Mouse (Mus musculus) midbrain, embryonic 10.5 days (tissue): ENCODE data around the gene Tmem189. TPM values are rescaled to one million over a fixed set of nuclear protein-coding genes. Genes with fewer than 3 reads are reported as not detected.
"Not testable (repeated sequence)": the region's sequence is repeated elsewhere in the genome, so short reads cannot be mapped to it uniquely, and the experiment has no call there.

Experiments
- DNase-seq: peaks from one replicate; pipeline ENCODE4 v3.0.0-alpha.2; 2017; ENCODE audit warnings: low spot score
- H3K27ac ChIP-seq: fragments of 300-500 bp; sonication (generic); replicated peaks from 2 replicates; pipeline ENCODE4 v1.5.1; 2016; ENCODE audit warnings: mild to moderate bottlenecking
- H3K27me3 ChIP-seq: fragments of 300-500 bp; sonication (generic); 2 replicates; pipeline ENCODE4 v1.6.1; 2016; ENCODE audit warnings: low read depth, mild to moderate bottlenecking; ENCODE audit not compliant: poor library complexity, severe bottlenecking
- H3K36me3 ChIP-seq: fragments of 300-500 bp; sonication (generic); 2 replicates; pipeline ENCODE4 v1.6.1; 2016; ENCODE audit warnings: mild to moderate bottlenecking, moderate library complexity
- H3K4me1 ChIP-seq: fragments of 300-500 bp; sonication (generic); 2 replicates; pipeline ENCODE4 v1.6.1; 2016
- H3K4me3 ChIP-seq: fragments of 300-500 bp; sonication (generic); 2 replicates; pipeline ENCODE4 v1.5.1; 2016; ENCODE audit warnings: mild to moderate bottlenecking, moderate library complexity
- H3K9me3 ChIP-seq: fragments of 300-500 bp; sonication (generic); replicated peaks from 2 replicates; pipeline ENCODE4 v1.6.1; 2016; ENCODE audit warnings: mild to moderate bottlenecking
- WGBS: fragments of 180-500 bp; shearing (Covaris S2); methylation state at CpG from one replicate; pipeline ENCODE4 v1.1.7; 2016; 5-methylcytosine and 5-hydroxymethylcytosine counted together
- polyA plus RNA-seq: library from polyadenylated mRNA; unstranded; fragments of >200 nt; fragmentation: Nextera tagmentation; extraction: Ambion mirVana; gene quantifications from 2 replicates; pipeline ENCODE4 v1.2.1, GENCODE M21; 2016

Tmem189 gene
- polyA plus RNA-seq, 1 experiment from 2014 or later, result 35.8 TPM

DNA sequence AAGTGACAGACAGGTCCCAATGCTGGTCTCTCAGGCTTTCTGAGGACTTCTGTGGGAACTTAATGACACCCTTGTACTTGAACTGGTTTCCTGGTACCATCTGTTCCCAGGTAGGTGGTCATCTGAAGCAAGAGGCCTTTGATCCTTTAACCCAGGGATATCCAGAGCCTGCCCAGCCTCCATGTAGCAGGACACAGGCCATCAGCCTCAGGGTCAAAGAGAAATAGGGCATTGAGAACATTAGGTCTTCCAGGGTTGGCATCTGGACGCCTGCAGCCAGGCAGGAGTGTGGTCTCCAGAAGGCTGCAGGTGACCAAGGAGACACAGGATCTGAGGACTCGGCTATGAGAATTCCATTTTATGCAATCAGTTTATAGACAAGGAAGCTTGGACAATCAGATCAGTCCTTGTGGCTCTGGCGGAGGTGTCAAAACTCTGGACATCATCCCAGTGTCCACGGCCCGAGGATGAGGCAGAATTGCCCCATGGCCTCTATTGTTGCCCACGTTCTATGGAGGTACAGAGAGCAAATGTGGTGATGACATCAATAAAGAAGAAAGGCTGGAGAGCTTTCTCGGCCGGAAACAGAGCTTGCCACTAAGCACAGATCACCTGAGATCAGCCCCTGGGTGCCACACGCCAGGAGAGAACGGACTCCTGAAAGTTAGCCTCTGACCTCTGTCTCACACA, 34.6 kb downstream of the Tmem189 start:
- Histone ChIP-seq H3K4me1 (peaks cover 21% of the 10 kb centered on the region), H3K27me3 (no peaks in the 10 kb centered on the region), H3K4me3 (no peak overlapping the region), H3K27ac (no peak overlapping the region), H3K9me3 (no peaks in the 10 kb centered on the region), H3K36me3 (peaks cover 54% of the 10 kb centered on the region)
- no peak for DNase-seq
- 91% methylated on average over 10 of the region's 10 CpGs for WGBS

DNA sequence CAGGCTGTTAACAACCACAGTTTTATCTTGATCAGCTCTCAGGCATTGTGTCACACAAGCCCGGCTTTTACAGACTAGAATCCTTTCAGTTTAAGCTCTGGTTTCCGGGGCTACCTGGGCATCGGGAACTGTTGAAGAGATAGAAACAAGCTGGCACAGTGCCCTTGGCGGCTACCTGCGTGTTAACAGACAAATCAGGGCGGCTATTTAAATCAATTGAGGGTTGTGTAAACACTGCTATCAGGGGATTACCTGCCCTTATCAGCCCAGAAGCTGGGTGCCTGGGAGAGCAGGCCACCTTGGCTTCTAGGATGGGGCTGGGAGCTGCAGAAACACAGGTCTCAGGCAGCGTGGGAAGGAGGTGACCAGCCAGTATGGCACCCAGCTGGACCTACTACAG, 36.9 kb downstream of the Tmem189 start:
- no peak for DNase-seq
- H3K36me3 ChIP-seq, result peaks cover 74% of the 10 kb centered on the region
- no peaks in the 10 kb centered on the region for H3K9me3 ChIP-seq
- H3K4me1 ChIP-seq, result peaks cover 6% of the 10 kb centered on the region
- no peaks in the 10 kb centered on the region for H3K27me3 ChIP-seq
- 88% methylated on average over 7 of the region's 7 CpGs for WGBS
- H3K4me3 ChIP-seq, result no peak overlapping the region
- H3K27ac ChIP-seq, result no peak overlapping the region

DNA sequence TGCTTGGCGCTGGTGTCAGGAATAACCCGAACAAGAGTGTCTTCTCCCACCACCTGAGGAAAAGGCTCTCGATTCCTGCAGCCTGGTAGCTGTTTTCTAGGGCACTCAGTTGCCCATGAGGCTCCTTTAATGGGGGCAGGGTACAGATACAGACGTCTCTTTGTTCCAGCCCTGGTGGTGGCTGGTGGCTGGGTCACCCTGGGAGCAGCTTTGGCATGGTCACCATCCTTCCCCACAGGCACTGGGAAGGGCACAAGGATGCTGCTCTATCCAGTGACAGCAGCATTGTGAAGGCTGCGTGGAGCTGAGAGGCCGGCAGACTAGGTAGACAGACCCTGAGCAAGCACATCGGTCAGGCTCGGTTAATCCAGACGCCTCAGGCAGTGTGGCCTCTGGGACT, 38.0 kb downstream of the Tmem189 start:
- 91% methylated on average over 9 of the region's 9 CpGs for WGBS
- H3K4me3 ChIP-seq, result no peak overlapping the region
- no peak overlapping the region for H3K27ac ChIP-seq
- H3K9me3 ChIP-seq, result no peaks in the 10 kb centered on the region
- H3K36me3 ChIP-seq, result peaks cover 74% of the 10 kb centered on the region
- DNase-seq, result no peak
- peaks cover under 1% of the 10 kb centered on the region; the same call in 1 of the 2 replicates for H3K4me1 ChIP-seq
- H3K27me3 ChIP-seq, result no peaks in the 10 kb centered on the region

DNA sequence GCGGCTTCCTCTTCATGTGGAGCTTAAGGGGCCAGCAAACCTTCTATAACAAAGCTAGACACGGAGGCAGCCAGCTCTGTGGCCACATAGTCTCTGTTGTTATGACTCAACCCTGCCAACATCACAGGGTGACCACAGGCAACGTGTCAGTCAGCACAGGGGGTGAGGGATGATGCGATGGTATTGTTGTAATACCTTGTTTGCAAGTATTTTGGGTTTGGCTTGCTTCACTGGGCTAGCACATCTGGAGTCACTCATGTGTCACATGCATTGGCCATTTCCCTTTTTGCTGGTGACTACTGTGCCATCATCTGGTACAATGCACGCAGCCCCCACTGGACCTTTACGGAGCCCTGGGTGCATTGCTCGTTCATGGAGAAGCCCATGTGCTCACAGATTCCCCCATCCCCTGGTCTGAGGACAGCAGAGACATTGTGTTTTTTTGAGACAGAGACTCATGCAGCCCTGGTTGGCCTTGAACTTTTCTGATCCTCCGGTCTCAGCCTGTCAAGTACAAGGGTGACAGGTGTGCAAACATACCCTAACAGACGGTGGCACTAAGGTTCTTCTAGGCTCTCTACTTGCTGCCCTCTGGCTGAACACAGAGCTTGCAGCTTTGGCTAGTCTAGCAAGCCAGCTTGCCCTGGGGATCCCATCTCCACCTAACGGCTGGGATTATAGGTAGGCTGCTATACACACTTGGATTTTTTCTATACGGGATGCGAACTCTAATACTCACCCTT, 40.2 kb downstream of the Tmem189 start:
- peaks cover 88% of the 10 kb centered on the region for H3K36me3 ChIP-seq
- no peaks in the 10 kb centered on the region for H3K27me3 ChIP-seq
- WGBS, result 94% methylated on average over 12 of the region's 12 CpGs
- no peak overlapping the region for H3K4me3 ChIP-seq
- H3K27ac ChIP-seq, result no peak overlapping the region
- no peaks in the 10 kb centered on the region for H3K4me1 ChIP-seq
- H3K9me3 ChIP-seq, result no peaks in the 10 kb centered on the region
- no peak for DNase-seq

DNA sequence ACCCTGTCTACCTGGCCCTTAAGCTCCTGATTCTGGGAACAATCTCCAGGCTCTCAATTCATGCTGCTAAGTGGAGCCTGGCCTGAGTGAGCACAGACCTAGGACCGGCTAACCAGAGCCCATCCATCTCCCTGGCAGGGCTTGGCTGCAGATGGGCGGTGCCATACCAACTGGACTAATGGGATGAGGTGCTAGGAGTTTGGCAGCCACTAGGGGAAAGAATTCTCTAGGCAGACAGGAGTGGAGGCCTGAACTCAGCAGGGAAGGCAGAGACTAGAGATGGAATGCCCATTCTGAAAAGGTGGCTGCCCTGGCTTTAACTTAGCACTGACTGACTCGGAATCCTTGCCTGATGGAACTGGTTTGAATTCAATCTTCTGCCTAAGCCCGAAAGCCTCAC, 43.2 kb downstream of the Tmem189 start:
- Histone ChIP-seq H3K27ac (no peak overlapping the region), H3K4me3 (no peak overlapping the region), H3K9me3 (no peaks in the 10 kb centered on the region), H3K4me1 (no peaks in the 10 kb centered on the region), H3K27me3 (no peaks in the 10 kb centered on the region), H3K36me3 (peaks cover 78% of the 10 kb centered on the region)
- 79% methylated on average over 4 of the region's 4 CpGs for WGBS
- no peak for DNase-seq

DNA sequence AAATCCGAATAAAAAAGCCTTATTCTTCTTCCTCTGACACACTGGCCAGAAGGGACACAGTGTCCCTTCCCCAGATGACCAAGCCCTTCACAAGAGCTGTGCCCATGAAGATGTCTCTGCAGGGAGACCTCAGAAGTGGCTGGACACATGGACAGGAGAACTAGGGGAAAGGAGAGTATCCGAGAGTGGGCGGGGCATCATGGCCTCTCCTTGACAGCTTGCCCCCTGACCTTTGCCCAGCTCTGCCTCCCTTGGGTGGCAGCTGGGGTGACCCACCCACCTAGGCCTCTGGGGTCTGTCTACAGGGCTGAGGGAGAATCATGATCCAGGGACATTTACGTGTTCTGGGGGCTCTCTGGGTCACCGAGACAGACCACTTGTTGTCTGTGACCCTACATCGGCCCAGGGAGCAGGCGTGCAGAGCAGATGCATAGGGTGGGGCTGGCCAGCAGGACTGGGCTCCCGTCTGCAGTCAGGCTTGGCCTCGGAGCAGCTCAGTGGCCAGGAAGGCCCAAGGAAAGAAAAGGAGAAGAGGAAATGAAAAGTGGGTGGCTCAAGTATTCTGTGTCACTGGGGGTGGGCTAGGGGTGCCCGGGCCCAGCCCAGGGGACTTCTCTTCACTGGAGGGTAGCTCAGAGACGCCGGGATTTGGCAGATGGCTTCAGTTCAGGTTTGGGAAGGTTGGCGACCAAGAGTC, 46.1 kb downstream of the Tmem189 start:
- H3K27ac ChIP-seq, H3K4me1 ChIP-seq, H3K9me3 ChIP-seq, H3K27me3 ChIP-seq, H3K4me3 ChIP-seq, DNase-seq: not testable (repeated sequence)
- peaks cover 54% of the 10 kb centered on the region for H3K36me3 ChIP-seq
- WGBS, result 88% methylated on average over 13 of the region's 13 CpGs

DNA sequence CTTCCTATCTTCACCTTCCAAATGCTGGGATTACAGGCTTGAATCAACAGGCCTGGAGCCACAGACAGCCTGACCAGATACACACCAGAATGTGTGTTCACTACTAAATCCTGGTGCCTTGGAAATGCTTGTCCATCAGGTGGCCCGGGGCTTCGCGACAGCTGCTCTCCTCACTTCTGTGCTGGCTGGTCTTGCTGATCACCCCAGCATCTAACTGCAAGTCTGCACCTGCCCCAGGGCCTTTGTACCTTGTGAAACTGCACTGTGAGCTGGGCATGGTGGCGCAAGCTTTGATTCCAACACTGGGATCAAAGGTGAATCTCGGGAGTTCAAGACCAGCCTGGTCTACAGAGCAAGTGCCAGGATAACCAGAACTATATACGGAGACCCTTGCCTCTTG, 47.5 kb downstream of the Tmem189 start:
- Histone ChIP-seq H3K9me3 (no peaks in the 10 kb centered on the region), H3K27me3 (no peaks in the 10 kb centered on the region; the same call in 1 of the 2 replicates), H3K4me1 (no peaks in the 10 kb centered on the region), H3K4me3 (no peak overlapping the region), H3K27ac (no peak overlapping the region), H3K36me3 (peaks cover 43% of the 10 kb centered on the region)
- WGBS, result 89% methylated on average over 6 of the region's 6 CpGs
- no peak for DNase-seq

DNA sequence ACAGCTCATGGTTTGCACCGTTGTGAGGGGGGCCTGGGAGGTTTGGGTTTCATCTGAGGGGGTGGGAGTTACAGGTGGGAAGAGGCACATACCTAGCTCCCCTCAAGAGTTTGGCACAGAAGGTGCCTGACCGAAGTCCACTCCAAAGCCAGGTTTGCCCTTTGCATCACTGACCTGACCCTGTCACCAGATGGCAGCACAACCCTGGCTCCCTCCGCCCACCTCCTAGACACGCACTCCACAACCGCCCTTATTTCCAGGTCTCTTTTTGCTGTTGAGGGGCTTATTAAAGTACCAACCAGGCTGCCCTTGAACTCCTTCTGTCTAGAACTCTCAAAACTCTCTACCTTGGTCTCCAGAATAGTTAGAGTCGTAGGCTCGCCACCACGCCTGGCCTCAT, 48.3 kb downstream of the Tmem189 start:
- Histone ChIP-seq H3K36me3 (peaks cover 39% of the 10 kb centered on the region), H3K4me1 (no peaks in the 10 kb centered on the region), H3K27me3 (no peaks in the 10 kb centered on the region; the same call in 1 of the 2 replicates), H3K27ac (no peak overlapping the region), H3K9me3 (no peaks in the 10 kb centered on the region), H3K4me3 (no peak overlapping the region)
- WGBS, result 49% methylated on average over 8 of the region's 8 CpGs
- no peak for DNase-seq

DNA sequence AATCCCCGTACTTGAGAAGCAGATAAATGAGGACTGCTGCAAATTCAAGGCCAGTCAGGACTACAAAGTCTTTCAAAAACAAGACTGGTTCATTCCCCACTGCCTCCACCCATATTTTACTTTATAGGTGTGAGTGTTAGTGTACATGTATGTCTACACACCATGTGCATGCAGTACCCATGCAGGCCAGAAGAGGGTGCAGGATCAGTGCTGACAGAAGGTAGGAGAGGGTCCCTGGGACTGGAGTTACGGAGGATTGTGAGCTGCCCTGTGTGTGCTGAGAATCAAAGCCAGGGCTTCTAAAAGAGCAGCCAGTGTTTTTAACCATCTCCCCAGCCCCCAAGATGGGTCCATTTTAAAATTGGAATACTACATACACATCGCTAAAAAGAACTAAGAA, 49.3 kb downstream of the Tmem189 start:
- Histone ChIP-seq H3K27ac (no peak overlapping the region), H3K27me3 (no peaks in the 10 kb centered on the region; the same call in 1 of the 2 replicates), H3K4me3 (no peak overlapping the region), H3K36me3 (peaks cover 28% of the 10 kb centered on the region), H3K9me3 (no peaks in the 10 kb centered on the region), H3K4me1 (no peaks in the 10 kb centered on the region)
- WGBS, result 75% methylated on average over 3 of the region's 3 CpGs
- peak; percentile 38 for DNase-seq

DNA sequence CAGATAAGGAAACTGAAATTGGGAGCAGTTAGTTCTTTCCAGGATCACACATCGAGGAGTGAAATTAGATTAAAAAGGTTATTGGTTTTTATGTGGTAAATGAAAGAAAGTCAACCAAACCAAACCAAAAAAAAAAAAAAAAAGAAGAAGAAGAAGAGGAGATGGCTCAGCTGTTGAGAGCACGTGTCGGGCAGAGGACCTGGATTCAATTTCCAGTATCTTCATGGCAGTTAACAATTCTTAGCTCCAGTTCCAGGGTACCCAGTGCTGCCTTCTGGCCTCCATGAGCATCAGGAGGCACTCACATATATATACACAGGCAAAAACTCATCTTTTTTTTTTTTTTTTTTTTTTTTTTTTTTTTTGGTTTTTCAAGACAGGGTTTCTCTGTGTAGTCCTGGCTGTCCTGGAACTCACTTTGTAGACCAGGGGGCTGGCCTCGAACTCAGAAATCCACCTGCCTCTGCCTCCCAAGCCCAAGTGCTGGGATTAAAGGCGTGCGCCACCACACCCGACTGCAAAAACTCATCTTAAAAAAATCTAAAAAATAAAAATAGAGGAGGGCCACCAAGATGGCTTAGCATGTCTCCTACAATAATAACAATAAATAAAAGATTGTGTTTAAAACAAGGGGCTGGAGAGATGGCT, 54.6 kb downstream of the Tmem189 start:
- H3K4me1 ChIP-seq, result peaks cover 48% of the 10 kb centered on the region
- H3K9me3 ChIP-seq, result no peaks in the 10 kb centered on the region
- no peaks in the 10 kb centered on the region for H3K36me3 ChIP-seq
- no peaks in the 10 kb centered on the region; the same call in 1 of the 2 replicates for H3K27me3 ChIP-seq
- no peak overlapping the region for H3K27ac ChIP-seq
- 78% methylated on average over 7 of the region's 7 CpGs for WGBS
- H3K4me3 ChIP-seq, result peak overlapping the region; percentile 43
- no peak for DNase-seq

DNA sequence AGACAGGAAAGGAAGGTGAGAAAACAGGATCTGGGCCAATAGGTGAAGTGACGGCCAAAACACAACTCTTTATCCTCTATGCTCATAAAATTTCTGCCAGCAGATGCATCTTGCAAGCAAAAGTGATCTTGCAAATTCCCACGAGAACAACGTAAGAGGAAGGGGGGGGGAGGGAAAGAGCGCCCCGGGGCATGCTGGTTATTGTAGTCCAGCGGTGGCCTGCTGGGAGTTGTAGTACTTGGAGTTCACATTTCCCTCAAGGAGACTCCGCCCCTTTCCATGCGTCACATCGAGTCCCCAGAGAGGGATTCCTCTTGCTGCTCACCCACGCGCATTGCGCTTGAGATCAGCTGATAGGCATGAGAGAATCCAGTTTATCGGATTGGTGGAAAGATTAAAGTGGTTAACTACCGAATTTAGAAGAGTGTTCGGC, 55.3 kb downstream of the Tmem189 start:
- Histone ChIP-seq H3K4me3 (peak overlapping the region; percentile 43), H3K4me1 (peaks cover 54% of the 10 kb centered on the region), H3K27me3 (no peaks in the 10 kb centered on the region; the same call in 1 of the 2 replicates), H3K27ac (peak overlapping the region; percentile 84), H3K9me3 (no peaks in the 10 kb centered on the region), H3K36me3 (peaks cover 4% of the 10 kb centered on the region; the same call in 1 of the 2 replicates)
- DNase-seq, result peak; percentile 95
- WGBS, result 2% methylated on average over 15 of the region's 15 CpGs

DNA sequence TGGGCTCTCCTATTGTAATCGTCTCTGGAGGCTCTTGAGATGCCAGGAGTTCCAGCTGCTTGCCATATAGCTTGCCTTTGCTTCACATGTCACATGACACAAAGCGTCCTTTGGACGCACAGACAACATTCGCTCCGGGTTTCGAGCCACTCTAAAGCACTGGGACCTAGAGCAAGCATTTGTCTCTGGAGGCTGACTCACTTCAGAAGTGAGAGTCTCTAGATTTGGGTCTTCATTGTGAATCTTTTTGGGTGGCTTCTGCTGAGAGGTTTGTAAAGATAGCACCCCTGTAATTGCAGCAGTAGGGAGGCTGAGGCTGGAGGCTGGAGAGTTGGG, 56.1 kb downstream of the Tmem189 start:
- Histone ChIP-seq H3K4me3 (no peak overlapping the region), H3K27ac (peak overlapping the region; percentile 84; the same call in 1 of the 2 replicates), H3K4me1 (peaks cover 62% of the 10 kb centered on the region), H3K9me3 (no peaks in the 10 kb centered on the region), H3K27me3 (no peaks in the 10 kb centered on the region; the same call in 1 of the 2 replicates), H3K36me3 (peaks cover 12% of the 10 kb centered on the region)
- 85% methylated on average over 6 of the region's 6 CpGs for WGBS
- DNase-seq, result no peak
